Mouse (Mus musculus) erythroid progenitor cell, adult 5-6 weeks (primary cell): ENCODE measurements around the gene Slc7a7. TPM values are rescaled to one million over a fixed set of nuclear protein-coding genes. Genes with fewer than 3 reads are reported as not detected.

Experiments
- ATAC-seq: replicated peaks from 2 replicates; pipeline ENCODE4 v1.8.0; 2016; ENCODE audit warnings: moderate number of reproducible peaks, mild to moderate bottlenecking, moderate TSS enrichment, inconsistent platforms; ENCODE audit not compliant: poor library complexity, low FRiP score, severe bottlenecking
- total RNA-seq, 2 experiments: library from RNA; stranded (forward) in 1 of 2; stranded (reverse) in 1 of 2; fragments of 150-400 nt in 1 of 2; fragments of 186-747, 209-891 nt in 1 of 2; gene quantifications; 2 replicates each; pipeline versions ENCODE4 v1.2.3 to v1.2.4; 2015 to 2017; ENCODE audit warnings: low replicate concordance in 2 of 2

Slc7a7 gene
- total RNA-seq, 2 experiments from 2014 or later, result 1.4 to 1.7 TPM

- ATAC-seq, result peak; percentile 72
These were observed 3.5 kb downstream of the Slc7a7 start for GRCm38 (mm10) chr14:54413877-54414700.

GRCm38 (mm10) chr14:54412629-54413170, 4.9 kb downstream of the Slc7a7 start:
- ATAC-seq, result peak; percentile 61; the same call in 1 of the 2 replicates

- no peak for ATAC-seq
These were observed 5.5 kb downstream of the Slc7a7 start for GRCm38 (mm10) chr14:54412000-54412576.

- ATAC-seq, result no peak
These were observed 7.4 kb downstream of the Slc7a7 start for GRCm38 (mm10) chr14:54409980-54410810.

GRCm38 (mm10) chr14:54409057-54409645, 8.4 kb downstream of the Slc7a7 start:
- ATAC-seq, result no peak

GRCm38 (mm10) chr14:54408336-54409056, 9.1 kb downstream of the Slc7a7 start:
- no peak for ATAC-seq

GRCm38 (mm10) chr14:54401723-54402122, 15.9 kb downstream of the Slc7a7 start:
- no peak for ATAC-seq

- no peak for ATAC-seq
These were observed 18.6 kb downstream of the Slc7a7 start for GRCm38 (mm10) chr14:54398921-54399382.

- no peak for ATAC-seq
These were observed 19.1 kb downstream of the Slc7a7 start for GRCm38 (mm10) chr14:54398528-54398916.

GRCm38 (mm10) chr14:54397872-54398527, 19.6 kb downstream of the Slc7a7 start:
- ATAC-seq, result no peak

GRCm38 (mm10) chr14:54396685-54397084, 20.9 kb downstream of the Slc7a7 start:
- ATAC-seq, result no peak

GRCm38 (mm10) chr14:54394309-54394708, 23.3 kb downstream of the Slc7a7 start:
- ATAC-seq, result no peak

- no peak for ATAC-seq
These were observed 23.8 kb downstream of the Slc7a7 start for GRCm38 (mm10) chr14:54393794-54394193.

- no peak for ATAC-seq
These were observed 26.7 kb downstream of the Slc7a7 start for GRCm38 (mm10) chr14:54390843-54391242.

GRCm38 (mm10) chr14:54387546-54387945, 30.0 kb downstream of the Slc7a7 start:
- ATAC-seq, result no peak

GRCm38 (mm10) chr14:54385968-54386618, 31.5 kb downstream of the Slc7a7 start:
- ATAC-seq, result no peak

GRCm38 (mm10) chr14:54384396-54384795, 33.2 kb downstream of the Slc7a7 start:
- 0 out of 2 replicates have a peak, but pooled peaks have one; percentile 35 for ATAC-seq

GRCm38 (mm10) chr14:54383355-54383771, 34.2 kb downstream of the Slc7a7 start:
- no peak for ATAC-seq
